Mouse (Mus musculus): Measurements from ENCODE around the gene Tmem263.
A peak's percentile ranks its signal among the peaks of the same experiment; 100 is the strongest.

Tmem263 gene

GRCm38 (mm10) chr10:85102247-85103084 lies at the start of gene Tmem263, which contains the start of gene Fhl4:
Gene Tmem263 (plus strand): TSS chr10:85102627.
Gene Fhl4 (minus strand): TSS chr10:85102495.
- peak; percentile 91 for DNase-seq (ENCODE audit: low read depth, low spot score)

- DNase-seq (ENCODE audit: low read depth, low spot score): peak; percentile 87
Measured at GRCm38 (mm10) chr10:85054876-85055275, 47.6 kb upstream of the Tmem263 start.

- peak; percentile 100 for DNase-seq (ENCODE audit: low read depth, low spot score)
Measured at GRCm38 (mm10) chr10:85071605-85072152, 30.7 kb upstream of the Tmem263 start.

GRCm38 (mm10) chr10:85101841-85102240 lies 586 bp upstream of the Tmem263 start:
- DNase-seq (ENCODE audit: low read depth, low spot score): no peak

- peak; percentile 88 for DNase-seq (ENCODE audit: low read depth, low spot score)
Measured at GRCm38 (mm10) chr10:85103085-85103885, 858 bp downstream of the Tmem263 start.

- DNase-seq (ENCODE audit: low read depth, low spot score): no peak
Measured at GRCm38 (mm10) chr10:85114409-85114808, 12.0 kb downstream of the Tmem263 start.

- DNase-seq (ENCODE audit: low read depth, low spot score): peak; percentile 59
Measured at GRCm38 (mm10) chr10:85125184-85125583, 22.8 kb downstream of the Tmem263 start.

- DNase-seq (ENCODE audit: low read depth, low spot score): peak; percentile 100
Measured at GRCm38 (mm10) chr10:85127395-85128287, 25.2 kb downstream of the Tmem263 start, which contains the start of gene Mterf2. Gene Mterf2 (minus strand): TSS chr10:85128027.

GRCm38 (mm10) chr10:85128453-85128852 lies 26.0 kb downstream of the Tmem263 start:
- DNase-seq (ENCODE audit: low read depth, low spot score): peak; percentile 75

- DNase-seq (ENCODE audit: low read depth, low spot score): no peak
Measured at GRCm38 (mm10) chr10:85136573-85136972, 34.1 kb downstream of the Tmem263 start.

- no peak for DNase-seq (ENCODE audit: low read depth, low spot score)
Measured at GRCm38 (mm10) chr10:85141465-85141864, 39.0 kb downstream of the Tmem263 start.

GRCm38 (mm10) chr10:85146282-85146681 lies 43.9 kb downstream of the Tmem263 start:
- DNase-seq (ENCODE audit: low read depth, low spot score): peak; percentile 28

- DNase-seq (ENCODE audit: low read depth, low spot score): no peak
Measured at GRCm38 (mm10) chr10:85149226-85149625, 46.8 kb downstream of the Tmem263 start.

- peak; percentile 72 for DNase-seq (ENCODE audit: low read depth, low spot score)
Measured at GRCm38 (mm10) chr10:85154195-85154594, 51.8 kb downstream of the Tmem263 start.

- peak; percentile 72 for DNase-seq (ENCODE audit: low read depth, low spot score)
Measured at GRCm38 (mm10) chr10:85157451-85157850, 55.0 kb downstream of the Tmem263 start.

GRCm38 (mm10) chr10:85159989-85160619 lies 57.7 kb downstream of the Tmem263 start:
- no peak for DNase-seq (ENCODE audit: low read depth, low spot score)

- DNase-seq (ENCODE audit: low read depth, low spot score): no peak
Measured at GRCm38 (mm10) chr10:85161745-85162351, 59.4 kb downstream of the Tmem263 start.

GRCm38 (mm10) chr10:85164791-85165190 lies 62.4 kb downstream of the Tmem263 start:
- DNase-seq (ENCODE audit: low read depth, low spot score): no peak

- peak; percentile 83 for DNase-seq (ENCODE audit: low read depth, low spot score)
Measured at GRCm38 (mm10) chr10:85165306-85165705, 62.9 kb downstream of the Tmem263 start.
